Mouse (Mus musculus): Measurements from ENCODE around the gene Tmcc1.
A peak's percentile ranks its signal among the peaks of the same experiment; 100 is the strongest.

Tmcc1 gene

DNA sequence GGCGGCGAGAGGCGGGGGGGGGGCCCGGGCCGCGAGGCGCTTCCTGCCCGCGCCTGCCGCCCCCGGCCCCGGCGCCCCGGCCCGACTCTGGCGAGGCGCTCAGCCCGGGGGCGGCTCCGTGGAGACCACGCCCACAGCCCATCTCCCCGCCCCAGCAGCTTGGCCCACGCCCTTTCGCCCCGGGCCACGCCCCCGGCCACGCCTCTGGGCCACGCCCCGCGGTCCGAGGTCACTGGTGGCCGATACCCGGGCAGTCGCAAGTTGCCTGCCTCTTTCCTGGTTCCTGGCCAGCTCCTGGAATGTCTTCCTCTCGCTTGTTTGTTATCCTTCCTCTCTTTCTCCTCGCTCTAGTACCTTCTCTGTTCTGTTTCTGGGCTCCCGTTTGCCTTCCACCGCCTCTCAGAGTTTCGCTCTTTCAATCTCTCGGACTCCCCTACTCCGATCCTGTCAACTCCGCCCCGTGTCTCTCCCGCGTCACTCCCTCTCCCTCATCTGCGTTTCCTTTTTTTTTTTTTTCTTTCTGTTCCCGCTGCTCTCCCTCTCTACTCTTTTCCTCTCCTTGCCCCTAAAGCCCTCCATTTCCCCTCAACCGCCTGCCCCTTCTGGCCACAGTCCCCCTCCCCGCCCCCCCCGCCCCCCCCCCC lies 198.3 kb downstream of the Tmcc1 start, which contains the start of gene Plxnd1:
Plxnd1 (minus strand) TSS at position 129 of the 644 bp plus-strand sequence.
- peak; percentile 91 for DNase-seq (ENCODE audit: extremely low read depth, insufficient read length, low spot score)

DNA sequence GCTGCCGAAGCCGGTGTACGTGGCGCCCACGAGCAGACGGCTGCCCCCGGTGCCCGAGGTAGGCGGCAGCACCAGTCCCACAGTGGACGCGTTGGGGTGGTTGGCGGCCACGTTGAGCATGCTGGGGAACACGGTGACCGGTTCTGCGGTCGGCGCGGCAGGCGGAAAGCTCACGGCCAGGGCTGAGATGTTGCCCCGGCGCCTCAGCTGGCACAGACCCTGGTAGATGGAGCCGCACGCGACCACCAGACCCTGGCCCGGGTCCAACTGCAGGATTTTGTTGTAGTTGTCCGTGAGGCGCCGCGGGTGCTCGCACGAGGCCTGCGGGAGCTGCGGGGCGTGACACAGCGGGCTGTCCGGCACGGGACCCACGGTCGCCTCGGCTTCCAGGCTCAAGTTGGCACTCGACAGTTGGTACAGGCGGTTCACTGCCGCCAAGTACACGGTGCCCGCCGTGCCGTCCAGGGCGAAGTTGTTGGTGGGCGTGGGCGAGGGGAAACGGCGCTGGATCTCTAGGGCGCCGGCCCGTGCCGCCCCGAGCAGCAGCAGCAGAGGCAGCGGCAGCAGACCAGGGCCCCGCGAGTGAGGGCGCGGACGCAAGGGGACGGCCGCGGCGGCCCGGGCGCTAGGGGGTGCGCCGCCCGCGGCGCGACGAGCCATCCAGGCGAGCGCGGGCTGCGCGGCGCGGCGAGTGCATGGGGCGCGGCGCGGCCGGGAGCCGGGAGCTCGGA lies 199.0 kb downstream of the Tmcc1 start:
- DNase-seq (ENCODE audit: extremely low read depth, insufficient read length, low spot score), result peak; percentile 80

DNA sequence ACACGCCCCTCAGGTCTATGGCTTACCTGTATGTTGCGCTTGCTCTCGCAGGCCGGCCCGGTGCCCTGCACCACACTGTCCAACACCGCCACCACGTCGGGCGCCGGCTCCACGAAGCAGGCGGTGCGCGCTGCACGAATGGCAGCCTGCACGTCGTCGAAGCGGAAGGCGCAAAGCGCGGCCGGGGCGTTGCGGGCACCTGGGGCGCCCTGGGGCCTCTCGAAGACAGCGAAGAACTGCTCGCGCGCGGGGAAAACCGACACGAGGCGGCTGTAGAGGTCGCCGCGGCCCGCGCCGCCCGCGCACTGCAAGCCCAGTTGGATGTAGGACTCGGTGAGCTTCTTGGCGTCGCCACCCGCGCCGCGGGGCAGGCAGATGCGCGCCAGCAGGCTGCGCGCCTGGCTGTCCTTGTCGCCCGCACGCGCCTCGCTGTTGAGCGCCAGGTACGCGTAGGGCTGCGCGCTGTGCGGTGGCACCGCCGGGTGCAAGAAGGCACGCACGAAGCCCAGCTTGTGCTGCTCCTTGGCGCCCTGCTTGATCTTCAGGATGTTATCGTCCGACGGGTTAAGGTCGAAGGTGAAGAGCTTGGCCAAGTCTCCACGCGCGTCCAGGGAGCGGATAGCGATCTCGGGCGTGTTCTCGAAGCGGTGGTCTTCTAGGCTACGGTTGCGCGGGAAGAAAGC lies 199.7 kb downstream of the Tmcc1 start:
- DNase-seq (ENCODE audit: extremely low read depth, insufficient read length, low spot score), result no peak

DNA sequence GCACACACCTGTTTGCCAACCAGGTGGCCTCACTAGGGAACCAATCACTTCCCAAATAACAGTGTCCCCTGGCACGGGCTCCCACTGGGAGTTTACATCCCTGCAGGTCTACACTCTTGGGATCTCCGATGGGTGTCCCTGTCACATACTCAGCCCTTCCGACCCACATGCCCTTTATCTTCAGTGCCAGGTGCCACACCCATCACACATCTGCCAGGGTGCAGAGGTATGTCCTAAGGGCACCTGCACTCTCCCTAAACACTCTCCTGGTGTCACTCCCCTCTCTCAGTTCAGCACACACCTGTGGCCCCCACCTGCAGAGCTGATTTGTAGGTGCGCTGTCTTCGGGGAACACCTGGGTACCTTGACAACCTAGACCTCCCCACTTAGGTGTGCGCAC lies 200.3 kb downstream of the Tmcc1 start:
- DNase-seq (ENCODE audit: extremely low read depth, insufficient read length, low spot score), result no peak

DNA sequence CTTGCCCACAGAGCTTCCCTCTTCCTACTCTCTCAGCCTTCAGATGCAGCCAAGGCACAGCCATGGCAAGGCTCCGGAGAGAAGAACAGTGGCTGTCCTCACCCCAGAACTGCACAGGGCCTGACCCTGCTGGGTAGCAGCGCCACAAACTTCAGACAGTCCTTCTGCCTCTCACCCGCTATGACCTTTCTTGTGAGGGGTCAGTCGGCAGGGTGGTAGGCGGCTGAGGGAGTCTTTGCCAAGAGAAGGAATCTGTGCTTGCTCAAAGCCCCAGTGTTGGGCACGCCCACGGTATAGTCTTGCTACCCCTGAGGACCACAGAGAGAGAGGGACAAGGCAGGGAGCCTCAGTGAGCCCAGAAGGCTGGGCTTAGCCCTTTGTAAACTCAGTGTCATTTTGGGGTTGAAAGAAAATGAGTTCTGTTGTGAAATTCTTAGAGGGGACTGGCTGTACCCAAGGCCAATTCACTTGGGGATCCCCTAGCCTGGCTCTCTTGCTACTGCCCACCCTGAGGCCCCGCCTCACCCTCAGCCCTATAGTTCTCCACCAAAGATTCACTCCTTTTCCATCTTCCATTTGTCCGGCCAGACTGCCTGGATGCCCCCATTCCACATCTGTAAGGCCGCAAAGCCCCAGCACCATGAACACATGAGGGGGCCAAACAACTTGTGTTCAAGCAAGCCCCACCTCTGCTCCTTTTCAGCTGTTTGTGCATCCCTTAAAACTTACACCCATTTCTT lies 201.2 kb downstream of the Tmcc1 start:
- DNase-seq (ENCODE audit: extremely low read depth, insufficient read length, low spot score), result no peak

DNA sequence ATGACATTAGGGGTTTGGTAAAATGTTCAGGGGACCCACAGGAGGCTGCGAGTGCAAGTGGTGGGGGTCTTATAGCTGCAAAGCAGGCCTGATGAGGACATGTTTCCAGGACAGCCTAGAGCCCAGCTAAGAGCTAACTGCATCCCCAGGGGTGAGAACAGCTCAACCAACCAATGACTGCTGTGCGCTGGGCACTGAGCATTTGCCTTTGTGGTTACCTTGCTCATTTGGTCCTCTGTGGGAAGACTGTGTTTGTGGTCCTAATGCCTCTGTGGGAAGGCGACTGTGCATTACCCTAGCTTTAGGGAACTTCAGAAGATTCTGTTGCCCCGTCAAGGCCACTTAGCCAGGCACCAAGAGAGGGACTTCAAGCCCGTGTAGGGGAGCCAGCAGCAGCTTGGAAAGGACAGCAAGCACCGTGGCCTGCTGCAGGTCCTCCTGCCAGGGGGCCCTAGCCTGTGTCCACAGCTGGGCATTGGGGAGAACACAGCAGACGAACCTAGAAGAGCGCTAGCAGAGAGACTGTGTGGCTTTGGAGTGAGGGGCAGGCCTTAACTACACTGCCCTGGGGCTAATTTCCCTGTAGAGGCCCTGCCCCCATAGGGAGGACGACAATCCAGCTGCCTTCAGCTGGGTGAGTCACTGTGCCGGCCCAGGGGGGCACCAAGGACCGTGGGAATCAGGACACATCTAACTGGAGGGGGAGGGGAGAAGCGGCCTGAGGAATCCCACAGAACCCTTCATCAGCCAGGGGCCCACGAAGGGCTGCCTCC lies 202.0 kb downstream of the Tmcc1 start:
- peak; percentile 82 for DNase-seq (ENCODE audit: extremely low read depth, insufficient read length, low spot score)

DNA sequence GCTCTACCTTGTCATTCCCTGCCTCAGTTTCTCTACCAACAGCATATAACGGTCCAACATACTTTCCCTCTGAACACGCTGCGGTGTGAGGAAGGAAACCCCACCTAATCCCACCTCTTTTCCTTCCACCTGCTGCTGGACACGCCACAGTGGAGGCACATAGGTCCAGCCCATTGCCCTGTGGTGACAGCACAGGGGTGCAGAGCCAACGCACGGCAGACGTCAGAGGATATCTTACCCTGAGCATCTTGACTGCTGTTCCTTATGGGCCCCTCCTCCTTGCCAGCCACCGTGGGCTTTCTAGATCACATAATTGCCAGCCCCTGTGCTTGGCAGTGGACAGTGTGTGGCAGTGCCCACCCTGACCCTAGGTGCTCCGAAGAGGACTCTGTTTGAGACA lies 202.8 kb downstream of the Tmcc1 start:
- DNase-seq (ENCODE audit: extremely low read depth, insufficient read length, low spot score), result no peak

DNA sequence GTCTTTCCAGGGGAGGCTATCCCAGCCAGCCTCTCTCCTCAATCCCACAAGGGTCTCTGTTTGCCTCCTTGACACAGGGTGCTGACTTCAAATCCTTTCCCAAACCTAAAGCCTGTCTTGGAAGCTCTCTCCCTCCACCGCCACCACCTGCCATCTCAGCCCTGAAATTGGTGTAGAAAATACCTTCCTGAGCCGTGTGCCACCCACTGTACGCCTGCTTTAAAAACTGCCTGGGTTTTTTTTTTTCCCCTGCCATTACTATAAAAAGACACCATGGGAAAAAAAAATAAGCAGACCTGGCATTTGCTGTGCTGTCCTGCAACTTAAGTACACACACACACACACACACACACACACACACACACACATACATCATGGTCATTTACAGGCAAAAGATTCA lies 203.2 kb downstream of the Tmcc1 start:
- no peak for DNase-seq (ENCODE audit: extremely low read depth, insufficient read length, low spot score)

DNA sequence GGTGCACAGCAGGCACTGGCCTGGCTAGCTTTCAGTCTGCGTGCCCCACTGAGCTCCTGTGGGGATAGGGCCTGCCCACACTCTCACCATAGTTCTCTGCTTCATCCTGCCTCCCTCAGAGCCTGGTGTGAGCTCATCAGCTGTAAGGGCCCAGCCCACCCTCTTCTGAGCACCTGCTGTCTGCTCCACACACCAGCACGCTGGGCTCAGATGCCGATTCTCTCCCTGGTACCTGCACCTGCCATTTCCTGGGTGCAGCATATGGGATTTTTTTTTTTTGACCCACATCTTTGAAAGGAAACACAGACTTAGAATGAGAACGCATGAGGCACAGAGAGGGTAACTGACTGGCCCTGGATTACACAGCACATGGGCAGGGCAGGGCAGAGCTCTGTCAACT lies 203.7 kb downstream of the Tmcc1 start:
- DNase-seq (ENCODE audit: extremely low read depth, insufficient read length, low spot score), result no peak

DNA sequence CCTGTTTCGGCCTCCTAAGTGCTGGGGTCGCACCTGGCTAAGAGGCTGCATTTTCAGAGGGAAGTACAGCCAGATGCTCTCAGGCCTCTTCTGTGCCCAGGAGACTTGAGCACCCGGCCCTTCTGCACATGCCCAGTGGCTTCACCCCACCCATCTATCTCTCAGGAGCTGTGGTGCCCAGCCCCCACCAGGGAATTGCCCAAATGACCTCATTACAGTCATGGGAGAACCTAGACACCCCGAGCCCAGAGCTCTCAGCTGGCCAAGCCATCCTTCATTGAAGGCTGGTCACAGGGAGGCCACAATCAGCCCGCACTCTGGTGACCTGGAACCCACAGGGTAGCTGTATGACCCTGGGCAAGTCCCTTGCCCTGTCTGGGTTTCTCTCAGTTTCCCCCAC lies 204.3 kb downstream of the Tmcc1 start:
- no peak for DNase-seq (ENCODE audit: extremely low read depth, insufficient read length, low spot score)

DNA sequence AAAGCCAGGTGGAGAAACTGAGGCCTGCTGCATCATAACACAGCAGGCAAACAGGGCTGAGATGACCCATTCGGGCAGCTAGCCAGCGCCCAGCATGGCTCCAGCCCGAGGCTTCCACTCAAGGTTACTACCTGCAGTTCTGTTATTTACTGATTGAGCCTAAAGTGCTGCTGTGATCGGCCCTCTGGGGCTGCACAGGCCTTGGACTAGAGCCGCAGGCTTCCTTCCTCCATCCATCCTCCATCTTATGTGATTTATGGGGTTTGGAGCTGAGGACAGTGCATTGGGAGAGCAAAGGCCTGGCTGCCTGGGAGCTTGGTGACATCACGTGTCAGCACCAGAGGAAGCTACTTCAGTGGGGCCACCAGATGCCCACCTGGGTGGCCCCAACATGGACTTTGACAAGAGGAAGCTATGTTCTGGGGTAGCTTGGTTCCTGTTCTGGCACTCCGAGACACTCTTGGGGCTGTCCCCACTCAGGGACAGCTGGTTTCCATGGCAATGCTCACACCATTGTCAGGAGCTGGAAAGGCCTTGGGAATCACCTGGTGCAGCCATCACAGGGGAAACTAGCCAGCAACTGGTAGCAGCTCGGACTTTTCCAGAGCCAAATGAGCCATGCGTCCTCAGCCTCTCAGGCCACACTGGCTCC lies 206.1 kb downstream of the Tmcc1 start:
- DNase-seq (ENCODE audit: extremely low read depth, insufficient read length, low spot score), result no peak

DNA sequence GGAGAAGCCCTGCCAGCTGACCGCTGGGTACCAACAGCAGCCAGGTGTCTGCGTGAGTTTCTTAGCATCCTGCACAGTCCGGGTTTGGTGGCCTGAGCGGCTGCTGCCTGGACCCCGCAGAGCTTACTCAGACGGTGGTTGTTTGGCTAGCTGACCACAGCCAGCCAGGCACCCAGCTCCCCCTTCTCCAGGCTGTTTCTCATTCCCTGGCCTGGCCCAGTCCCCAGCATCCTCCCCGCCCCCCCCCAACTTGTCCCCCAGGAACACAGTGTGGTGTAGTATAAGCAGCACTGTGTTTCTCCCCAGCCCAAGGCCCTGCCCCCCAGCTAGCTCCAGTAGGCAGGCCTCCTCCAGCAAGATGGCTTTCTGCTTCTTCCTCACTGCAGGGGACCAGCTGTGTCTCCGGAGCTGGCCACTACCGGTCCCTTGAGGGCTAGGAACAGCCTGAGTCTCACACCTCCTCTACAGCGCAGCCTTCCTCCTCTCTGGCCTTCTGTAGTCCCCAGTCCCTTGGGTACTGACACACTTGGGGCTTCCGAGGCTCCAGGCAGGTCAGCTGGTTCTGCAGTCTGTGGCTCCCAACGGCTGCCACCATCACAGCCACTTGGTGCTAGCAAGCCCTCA lies 206.7 kb downstream of the Tmcc1 start:
- DNase-seq (ENCODE audit: extremely low read depth, insufficient read length, low spot score), result peak; percentile 71

DNA sequence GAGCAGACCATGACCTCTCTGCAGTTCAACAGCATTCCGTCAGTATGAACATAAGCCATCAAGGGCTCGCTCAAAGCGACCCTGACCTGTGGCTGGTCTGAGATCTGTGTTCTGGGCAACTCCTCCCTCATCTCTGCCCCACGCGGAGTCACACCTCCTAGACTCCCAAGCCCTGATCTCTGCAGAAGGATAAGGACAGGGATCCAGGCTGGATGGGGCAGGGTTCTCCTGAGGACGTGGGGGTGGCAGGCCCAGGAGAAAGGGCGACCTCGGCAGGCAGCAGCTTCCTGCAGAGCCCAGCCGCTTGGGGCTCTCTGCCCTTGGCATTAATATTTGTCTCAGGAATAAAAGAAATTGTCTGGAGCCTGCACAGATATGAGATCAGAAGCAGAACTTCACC lies 207.7 kb downstream of the Tmcc1 start:
- DNase-seq (ENCODE audit: extremely low read depth, insufficient read length, low spot score), result no peak

DNA sequence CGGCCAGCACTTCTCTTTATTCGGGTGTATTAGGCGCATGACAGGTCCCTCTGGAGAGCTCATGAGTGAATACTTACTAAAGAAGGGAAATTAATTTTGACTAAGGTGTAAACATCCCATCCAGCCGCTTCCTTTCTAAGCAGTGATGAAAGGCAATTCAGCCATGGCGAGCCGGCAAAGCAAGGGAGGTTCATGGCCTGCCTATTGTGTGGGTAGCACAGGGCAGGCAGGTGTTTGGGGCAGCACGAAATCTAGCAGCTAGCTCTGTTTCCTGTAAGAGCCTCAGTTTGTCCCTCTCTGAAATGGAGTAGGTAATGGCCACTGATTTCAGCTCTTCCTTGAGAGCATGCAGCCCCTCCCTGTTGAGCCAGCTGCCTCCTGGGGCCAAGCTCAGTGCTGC lies 208.7 kb downstream of the Tmcc1 start:
- no peak for DNase-seq (ENCODE audit: extremely low read depth, insufficient read length, low spot score)

DNA sequence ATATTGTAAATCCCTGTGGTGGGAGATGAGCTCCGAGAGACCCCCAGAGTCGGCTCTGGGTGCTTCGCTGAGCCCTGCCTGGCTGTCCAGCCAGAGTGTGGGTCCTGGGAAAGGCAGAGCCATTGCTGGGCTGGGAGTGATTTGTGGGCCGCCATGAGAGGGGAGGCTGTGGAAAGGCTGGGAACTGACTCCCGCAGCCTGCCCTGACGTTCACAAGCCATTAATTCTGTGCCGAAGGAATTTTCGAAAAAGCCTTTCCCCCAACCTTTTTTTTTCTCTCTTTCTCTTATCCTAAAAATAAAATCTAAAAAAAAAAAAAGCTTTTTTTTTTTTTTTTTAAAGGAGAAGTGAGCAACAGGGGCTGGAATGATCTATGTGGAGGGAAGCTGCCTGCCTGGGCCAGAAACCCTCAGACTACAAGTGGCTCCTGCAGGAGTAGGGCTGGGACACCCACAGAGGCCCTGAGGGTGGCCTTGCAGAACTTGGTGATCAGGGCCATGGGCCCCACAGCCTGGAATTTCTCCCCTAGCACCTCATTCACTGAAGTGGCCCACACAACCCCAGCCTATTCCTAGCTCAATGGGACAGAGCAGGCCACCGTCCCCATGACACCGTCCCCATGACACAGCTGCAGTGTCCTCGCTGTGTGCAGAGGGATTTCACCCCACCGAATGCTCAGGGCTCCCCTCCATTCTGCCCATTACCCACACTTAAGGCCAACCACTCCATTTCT lies 209.8 kb downstream of the Tmcc1 start:
- DNase-seq (ENCODE audit: extremely low read depth, insufficient read length, low spot score), result no peak

DNA sequence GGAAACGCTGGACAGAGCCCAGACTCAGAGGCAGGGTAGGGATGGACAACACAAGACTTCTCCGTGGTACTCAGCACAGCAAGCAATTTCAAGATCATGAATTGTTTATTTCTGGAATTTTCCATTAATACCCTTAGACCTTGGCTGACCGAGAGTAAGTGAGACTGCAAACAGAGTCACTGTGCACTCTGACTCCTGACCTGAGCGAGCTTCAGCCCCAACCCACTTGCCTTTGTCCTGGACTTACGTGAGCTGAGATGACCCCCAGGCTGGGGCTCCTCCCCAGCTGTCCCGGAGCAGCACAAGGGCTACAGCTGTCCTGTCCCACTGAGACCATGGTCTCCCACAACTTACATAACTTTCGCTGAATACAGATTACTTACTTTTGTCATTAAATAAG lies 210.4 kb downstream of the Tmcc1 start:
- no peak for DNase-seq (ENCODE audit: extremely low read depth, insufficient read length, low spot score)

DNA sequence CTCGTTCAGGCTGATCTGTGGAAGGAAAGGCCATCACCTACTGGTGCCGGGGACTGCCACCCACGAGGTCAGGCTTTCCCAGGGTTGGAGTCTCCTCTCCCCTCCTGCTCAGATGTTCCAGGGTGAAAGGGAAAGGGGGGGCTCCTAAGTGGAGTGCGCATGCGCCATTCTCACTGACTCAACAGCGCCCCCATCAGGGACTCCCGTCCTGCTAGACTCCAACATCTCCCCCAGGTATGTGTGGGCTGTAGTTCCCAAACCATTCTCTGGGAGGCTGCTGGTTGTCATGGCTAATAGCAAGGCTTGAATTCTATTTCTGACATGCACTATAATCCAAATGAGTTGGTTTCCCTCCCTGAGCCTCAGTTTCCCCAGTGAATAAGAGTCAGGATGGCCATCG lies 214.7 kb downstream of the Tmcc1 start:
- no peak for DNase-seq (ENCODE audit: extremely low read depth, insufficient read length, low spot score)

DNA sequence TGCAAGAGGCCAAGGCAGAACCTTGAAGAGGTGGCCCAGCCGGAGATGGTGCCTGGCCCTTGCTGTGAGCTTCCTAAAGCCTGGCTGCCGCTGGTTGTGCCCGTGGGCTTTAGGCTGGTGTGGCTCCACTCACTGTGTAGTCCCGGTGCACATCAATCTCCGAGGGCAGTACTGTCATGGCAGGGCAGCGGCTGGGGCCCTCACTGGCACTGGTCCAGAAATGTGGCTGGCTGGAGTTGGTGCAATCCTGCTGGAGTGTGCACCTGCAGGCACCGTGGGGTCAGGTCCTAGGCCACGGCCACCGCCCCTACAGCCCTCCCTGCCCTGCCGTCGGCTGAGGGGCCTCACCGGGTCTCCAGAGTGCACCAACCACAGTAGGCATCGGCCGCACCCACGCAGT lies 215.5 kb downstream of the Tmcc1 start:
- no peak for DNase-seq (ENCODE audit: extremely low read depth, insufficient read length, low spot score)

DNA sequence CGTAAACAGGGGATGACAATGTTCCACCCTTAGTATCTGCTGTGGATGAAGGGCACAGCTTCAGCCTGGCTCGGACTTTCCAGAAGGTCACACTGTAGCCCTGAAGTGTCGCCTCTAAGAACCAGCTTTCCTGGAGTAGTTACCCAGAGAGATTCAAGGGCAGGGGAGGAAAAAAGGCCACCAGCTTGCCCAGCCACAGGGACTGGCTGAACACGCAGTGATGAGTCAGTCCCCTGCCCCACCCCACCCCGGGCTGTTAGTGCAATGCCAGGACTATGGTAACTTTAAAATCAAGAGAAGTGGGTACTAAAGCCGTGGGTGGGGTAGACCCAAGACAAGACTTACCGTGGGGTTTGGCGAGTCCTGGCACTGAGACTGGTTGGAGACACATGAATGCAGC lies 217.7 kb downstream of the Tmcc1 start:
- DNase-seq (ENCODE audit: extremely low read depth, insufficient read length, low spot score), result peak; percentile 53
